Mouse (Mus musculus) hindbrain, postnatal 0 days (tissue): ENCODE results near the gene Miga1. TPM values are rescaled to one million over a fixed set of nuclear protein-coding genes. Genes with fewer than 3 reads are reported as not detected.

Source experiments
- ATAC-seq: fragments of 200-750 bp; cut with Nextera tagmentation; 2 replicates; pipeline ENCODE4 v1.8.0; 2017; ENCODE audit warnings: mild to moderate bottlenecking, moderate TSS enrichment, moderate library complexity
- DNase-seq: peaks from one replicate; pipeline ENCODE4 v3.0.0-alpha.2; 2015; ENCODE audit warnings: low spot score
- H3K27ac ChIP-seq: fragments of 300-500 bp; sonication (generic); 2 replicates; pipeline ENCODE4 v1.5.1; 2014; ENCODE audit warnings: mild to moderate bottlenecking
- H3K27me3 ChIP-seq: fragments of 300-500 bp; sonication (generic); 2 replicates; pipeline ENCODE4 v1.6.1; 2014; ENCODE audit warnings: low read length, mixed read lengths; ENCODE audit not compliant: insufficient read depth
- H3K36me3 ChIP-seq: fragments of 300-500 bp; sonication (generic); 2 replicates; pipeline ENCODE4 v1.6.1; 2014; ENCODE audit warnings: low read length, mixed read lengths; ENCODE audit not compliant: insufficient read depth
- H3K4me1 ChIP-seq: fragments of 300-500 bp; sonication (generic); 2 replicates; pipeline ENCODE4 v1.6.1; 2014; ENCODE audit warnings: antibody characterized with exemption, low read length, mixed read lengths; ENCODE audit not compliant: insufficient read depth
- H3K4me2 ChIP-seq: fragments of 300-500 bp; sonication (generic); 2 replicates; pipeline ENCODE4 v1.6.1; 2014; ENCODE audit warnings: low read depth, mild to moderate bottlenecking, low read length, moderate library complexity, mixed read lengths
- H3K4me3 ChIP-seq: fragments of 300-500 bp; sonication (generic); 2 replicates; pipeline ENCODE4 v1.5.1; 2014; ENCODE audit warnings: low read length
- H3K9ac ChIP-seq: fragments of 300-500 bp; sonication (generic); replicated peaks from 2 replicates; pipeline ENCODE4 v1.6.1; 2014; ENCODE audit warnings: mild to moderate bottlenecking, low read length, moderate library complexity, mixed read lengths
- H3K9me3 ChIP-seq: fragments of 300-500 bp; sonication (generic); 2 replicates; pipeline ENCODE4 v1.6.1; 2016; ENCODE audit warnings: low read length, mixed read lengths
- CTCF ChIP-seq: IDR thresholded peaks from 2 replicates; pipeline ENCODE4 v1.5.1; 2016; ENCODE audit warnings: antibody characterized with exemption, control low read depth, low read depth
- WGBS: fragments of 180-500 bp; shearing (Covaris S2); extraction: QIAGEN DNeasy Blood & Tissue Kit; methylation state at CpG from one replicate; pipeline ENCODE4 v1.1.7; 2014; 5-methylcytosine and 5-hydroxymethylcytosine counted together
- polyA plus RNA-seq: library from polyadenylated mRNA; unstranded; fragments of >200 nt; fragmentation: Nextera tagmentation; extraction: Ambion mirVana; gene quantifications from 2 replicates; pipeline ENCODE4 v1.2.1, GENCODE M21; 2015
- total RNA-seq: library from RNA; depleted of rRNA; stranded (reverse); fragments of >200 nt; gene quantifications from 2 replicates; pipeline ENCODE4 v1.2.3, GENCODE M21; 2014

The Miga1 gene
- total and polyA plus RNA-seq, 2 experiments from 2014 or later, result 16.7 to 21.1 TPM

DNA sequence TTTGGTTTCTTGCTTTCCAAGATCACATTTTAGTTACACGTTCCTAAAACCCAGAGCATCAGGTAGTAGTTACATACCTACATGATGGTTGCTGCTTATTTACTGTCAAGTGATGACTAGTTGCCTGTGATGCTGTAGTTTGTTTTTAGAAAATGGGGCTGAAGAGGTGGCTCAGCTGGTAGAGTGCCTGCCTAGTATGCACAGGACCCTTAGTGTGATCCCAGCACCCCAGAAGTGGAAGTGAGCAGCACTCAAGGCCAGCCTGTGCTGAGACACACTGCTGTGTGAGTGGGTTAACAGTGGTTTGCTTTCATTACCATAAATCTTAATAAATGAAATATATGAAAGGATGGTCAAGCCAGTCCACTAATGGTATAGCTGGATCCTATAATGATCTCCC is 100.6 kb downstream of the Miga1 start:
- H3K9me3 ChIP-seq, result no peaks in the 10 kb centered on the region
- ATAC-seq (no peak), DNase-seq (no peak)
- H3K4me3 ChIP-seq, result no peak overlapping the region
- H3K4me1 ChIP-seq, result no peaks in the 10 kb centered on the region
- no peaks in the 10 kb centered on the region for H3K27me3 ChIP-seq
- WGBS, result 91% methylated on average over 1 of the region's 1 CpGs
- peaks cover 4% of the 10 kb centered on the region; the same call in 1 of the 2 replicates for H3K36me3 ChIP-seq
- no peak for TF ChIP-seq CTCF
- H3K27ac ChIP-seq, result no peak overlapping the region
- H3K4me2 ChIP-seq, result no peak overlapping the region
- no peak overlapping the region for H3K9ac ChIP-seq

GRCm38 (mm10) chr3:152238836-152239235 is 101.4 kb downstream of the Miga1 start:
- Histone ChIP-seq H3K4me2 (no peak overlapping the region), H3K27me3 (no peaks in the 10 kb centered on the region), H3K27ac (no peak overlapping the region), H3K9me3 (no peaks in the 10 kb centered on the region), H3K4me3 (no peak overlapping the region), H3K4me1 (no peaks in the 10 kb centered on the region), H3K36me3 (peaks cover 7% of the 10 kb centered on the region; the same call in 1 of the 2 replicates), H3K9ac (no peak overlapping the region)
- WGBS, result 56% methylated on average over 2 of the region's 2 CpGs
- ATAC-seq, result peak; percentile 59
- TF ChIP-seq CTCF, result no peak
- DNase-seq, result no peak

DNA sequence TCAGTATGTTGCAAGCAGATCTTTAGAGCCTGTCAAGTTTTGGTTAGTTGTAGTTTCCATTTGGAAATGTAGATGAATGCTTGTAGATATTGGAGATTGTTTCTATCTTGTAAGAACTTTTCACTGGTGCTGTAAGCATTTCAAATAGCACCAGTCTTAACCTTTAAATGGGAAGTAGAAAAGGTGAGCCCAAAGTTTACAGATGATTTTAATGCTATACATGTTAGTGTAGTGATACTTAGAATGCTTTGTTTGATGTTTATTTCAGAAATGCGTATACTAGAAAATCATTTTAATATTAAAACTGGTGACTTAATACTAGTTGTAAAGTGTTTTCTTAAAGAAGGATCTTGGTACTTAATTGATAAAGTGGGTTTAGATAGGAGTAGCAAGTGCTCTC is 104.4 kb downstream of the Miga1 start:
- DNase-seq (no peak), ATAC-seq (no peak)
- Histone ChIP-seq H3K9ac (no peak overlapping the region), H3K4me1 (no peaks in the 10 kb centered on the region), H3K27ac (no peak overlapping the region), H3K27me3 (no peaks in the 10 kb centered on the region), H3K4me3 (no peak overlapping the region), H3K36me3 (peaks cover 10% of the 10 kb centered on the region; the same call in 1 of the 2 replicates), H3K9me3 (no peaks in the 10 kb centered on the region), H3K4me2 (no peak overlapping the region)
- TF ChIP-seq CTCF, result no peak
- 96% methylated on average over 1 of the region's 1 CpGs for WGBS

GRCm38 (mm10) chr3:152235238-152235637 is 105.0 kb downstream of the Miga1 start:
- no peaks in the 10 kb centered on the region for H3K27me3 ChIP-seq
- no peak for TF ChIP-seq CTCF
- 97% methylated on average over 1 of the region's 1 CpGs for WGBS

GRCm38 (mm10) chr3:152231333-152232100 is 108.7 kb downstream of the Miga1 start:
- H3K36me3 ChIP-seq, result peaks cover 17% of the 10 kb centered on the region
- H3K27ac ChIP-seq, result no peak overlapping the region
- H3K4me3 ChIP-seq, result no peak overlapping the region
- H3K4me1 ChIP-seq, result no peaks in the 10 kb centered on the region
- ATAC-seq (no peak), DNase-seq (no peak)
- H3K9me3 ChIP-seq, result no peaks in the 10 kb centered on the region
- no peak overlapping the region for H3K9ac ChIP-seq
- WGBS, result 51% methylated on average over 6 of the region's 6 CpGs
- no peaks in the 10 kb centered on the region for H3K27me3 ChIP-seq
- TF ChIP-seq CTCF, result no peak
- H3K4me2 ChIP-seq, result no peak overlapping the region

More at GRCm38 (mm10) chr3:152235238-152235637, 105.0 kb downstream of the Miga1 start:
- no peaks in the 10 kb centered on the region for H3K4me1 ChIP-seq
- no peak for DNase-seq
- H3K4me3 ChIP-seq, result no peak overlapping the region
- no peak overlapping the region for H3K4me2 ChIP-seq
- H3K36me3 ChIP-seq, result peaks cover 10% of the 10 kb centered on the region; the same call in 1 of the 2 replicates
- H3K9ac ChIP-seq, result no peak overlapping the region
- ATAC-seq, result no peak
- no peaks in the 10 kb centered on the region for H3K9me3 ChIP-seq
- H3K27ac ChIP-seq, result no peak overlapping the region

GRCm38 (mm10) chr3:152229271-152229670 is 110.9 kb downstream of the Miga1 start:
- Histone ChIP-seq H3K4me3 (no peak overlapping the region), H3K4me2 (no peak overlapping the region), H3K36me3 (peaks cover 37% of the 10 kb centered on the region), H3K27me3 (no peaks in the 10 kb centered on the region), H3K9ac (no peak overlapping the region), H3K9me3 (no peaks in the 10 kb centered on the region), H3K4me1 (no peaks in the 10 kb centered on the region), H3K27ac (no peak overlapping the region)
- ATAC-seq (no peak), DNase-seq (no peak)
- TF ChIP-seq CTCF, result no peak
- 93% methylated on average over 5 of the region's 5 CpGs for WGBS

GRCm38 (mm10) chr3:152228843-152229242 is 111.4 kb downstream of the Miga1 start:
- Histone ChIP-seq H3K9ac (no peak overlapping the region), H3K36me3 (peaks cover 41% of the 10 kb centered on the region), H3K27me3 (no peaks in the 10 kb centered on the region), H3K4me2 (no peak overlapping the region), H3K27ac (no peak overlapping the region), H3K4me3 (no peak overlapping the region), H3K9me3 (no peaks in the 10 kb centered on the region), H3K4me1 (no peaks in the 10 kb centered on the region)
- no peak for TF ChIP-seq CTCF
- ATAC-seq (no peak), DNase-seq (no peak)
- WGBS, result 95% methylated on average over 7 of the region's 7 CpGs
